Mouse (Mus musculus) brain, embryonic 14.5 days (tissue): Measurements from ENCODE around the gene Tapbpl.

Experiments used
- CTCF ChIP-seq: fragments of 200-500 bp; IDR thresholded peaks from 2 replicates; pipeline ENCODE4 v1.5.1; 2012; ENCODE audit warnings: inconsistent platforms, mild to moderate bottlenecking, moderate library complexity, borderline replicate concordance; ENCODE audit not compliant: insufficient read depth, insufficient read length; ENCODE audit errors: extremely low read depth
- POLR2A ChIP-seq: fragments of 200-500 bp; IDR thresholded peaks from 2 replicates; pipeline ENCODE4 v1.6.1; 2012; ENCODE audit warnings: mild to moderate bottlenecking, inconsistent platforms, borderline replicate concordance; ENCODE audit not compliant: poor library complexity, insufficient read depth, insufficient read length, severe bottlenecking; ENCODE audit errors: extremely low read depth

DNA sequence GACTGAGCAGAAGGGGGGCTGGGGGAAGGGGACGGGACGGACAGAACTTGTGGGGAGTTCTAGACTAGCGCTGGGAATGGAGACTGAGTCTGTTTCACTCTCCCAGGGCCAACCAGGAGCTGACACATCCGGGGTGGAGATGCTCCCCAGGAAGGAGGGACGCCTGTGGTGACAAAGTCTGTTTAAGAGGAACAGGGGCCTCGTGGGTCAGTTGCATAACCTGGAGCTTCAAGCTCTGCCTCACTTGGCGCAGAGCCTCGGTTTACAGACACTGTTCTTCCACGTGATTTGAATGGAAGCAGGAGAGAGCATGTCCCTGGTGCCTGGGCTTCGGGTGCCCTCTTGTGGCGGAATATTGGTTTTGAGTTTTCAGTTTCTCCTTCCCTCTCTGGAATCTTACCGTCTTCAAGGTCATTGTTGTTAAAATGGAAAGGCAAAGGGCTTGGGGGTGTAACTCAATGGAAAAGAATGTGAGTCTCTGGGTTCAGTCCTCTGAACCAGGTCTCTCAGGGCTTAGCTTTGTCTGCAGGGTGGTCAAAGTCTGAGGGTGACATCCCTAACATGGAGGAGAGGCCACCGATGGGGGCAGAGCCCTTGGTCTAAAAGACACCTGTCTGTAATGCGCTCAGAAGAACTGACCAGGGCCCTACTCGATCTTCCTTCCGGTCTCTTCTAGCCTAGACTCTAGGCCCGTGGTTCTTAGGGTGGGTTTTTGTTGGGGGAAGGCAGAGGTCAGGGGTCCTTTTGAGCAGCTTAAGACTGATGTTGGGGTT lies 40.0 kb upstream of the Tapbpl start:
- TF ChIP-seq POLR2A, result no peak
- TF ChIP-seq CTCF, result peak; percentile 96
